Mouse (Mus musculus): Measurements from ENCODE around the gene Me1. TPM values are rescaled to one million over a fixed set of nuclear protein-coding genes. Genes with fewer than 3 reads are reported as not detected.

Me1 gene
- 46.5 TPM for polyA plus RNA-seq (2014; fragmentation: Illumina TruSeq; extraction: RNeasy Lipid Tissue Mini Kit (QIAGEN cat#74804); ENCODE audit: insufficient read depth, low read depth, low replicate concordance)

DNA sequence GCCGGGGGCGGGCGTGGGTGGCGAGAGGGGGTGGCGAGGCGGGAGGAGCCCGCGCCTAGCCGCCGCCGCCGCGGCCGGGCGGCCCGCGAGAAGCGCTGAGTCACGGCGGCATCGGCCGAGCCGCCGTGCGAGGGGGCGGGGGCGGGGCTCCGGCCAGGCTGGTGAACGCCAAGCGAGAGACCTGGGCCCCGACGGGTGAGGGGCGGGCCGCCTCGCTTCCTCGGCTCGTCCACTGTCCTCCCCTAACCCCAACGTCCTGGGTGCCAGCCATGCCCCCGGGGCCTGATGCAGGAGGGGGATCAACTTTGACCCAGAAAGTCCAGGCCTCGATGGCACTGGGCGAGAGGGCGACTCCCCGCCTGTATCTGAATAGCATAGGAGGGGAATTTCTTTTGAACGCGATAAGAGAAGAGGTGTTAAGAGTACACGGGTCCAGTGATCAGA is at the start of gene Me1:
Gene Me1, minus strand, starts transcription at position 136 of the 444 bp plus-strand sequence.

DNA sequence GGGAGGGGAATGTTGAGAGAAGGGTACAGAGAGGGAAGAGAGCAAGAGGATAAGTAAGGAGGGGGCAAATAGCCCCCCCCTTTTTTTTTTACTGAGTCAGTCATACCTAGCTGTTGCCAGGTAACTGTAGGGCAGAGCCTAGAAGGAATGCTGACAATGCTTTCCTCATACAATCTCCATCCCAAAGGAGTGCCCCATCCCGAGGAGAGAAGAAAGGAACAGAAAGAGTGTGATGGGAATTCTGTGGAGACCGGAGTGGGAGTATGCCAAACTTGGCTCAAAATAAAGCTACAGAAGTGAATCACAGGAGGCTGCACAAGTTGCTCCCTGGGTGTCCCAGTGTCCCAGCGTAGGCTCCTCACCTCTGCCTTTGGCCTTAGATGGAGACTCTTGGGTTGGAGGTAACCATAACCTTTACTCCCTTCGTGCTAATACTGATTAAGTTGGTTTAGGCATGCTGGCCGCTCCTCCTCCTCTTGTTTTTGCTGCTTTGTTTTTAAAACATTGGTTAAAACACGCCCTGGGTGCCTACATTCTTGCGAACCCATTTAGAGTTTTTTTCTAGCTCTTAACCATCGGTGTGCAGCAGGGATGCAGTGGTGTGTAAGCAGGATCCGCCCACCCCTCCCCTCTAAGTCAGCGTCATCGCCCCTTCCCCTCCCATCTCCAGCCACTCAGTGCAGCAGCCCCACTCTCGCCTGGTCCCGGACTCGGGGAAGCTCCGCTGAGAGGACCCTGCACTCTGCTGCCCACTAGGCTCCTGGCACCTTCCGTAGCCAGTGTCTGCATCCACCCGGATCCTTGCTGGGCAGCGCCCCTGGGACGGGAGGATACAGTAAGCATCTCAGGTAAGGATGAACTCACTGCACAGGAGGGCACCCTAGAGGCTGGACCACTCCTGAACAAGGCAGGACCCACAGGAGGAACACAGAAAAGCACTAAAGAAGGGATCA is 47.5 kb upstream of the Me1 start, which contains the start of gene Prss35:
Gene Prss35, plus strand, starts transcription at position 691 of the 953 bp plus-strand sequence.

DNA sequence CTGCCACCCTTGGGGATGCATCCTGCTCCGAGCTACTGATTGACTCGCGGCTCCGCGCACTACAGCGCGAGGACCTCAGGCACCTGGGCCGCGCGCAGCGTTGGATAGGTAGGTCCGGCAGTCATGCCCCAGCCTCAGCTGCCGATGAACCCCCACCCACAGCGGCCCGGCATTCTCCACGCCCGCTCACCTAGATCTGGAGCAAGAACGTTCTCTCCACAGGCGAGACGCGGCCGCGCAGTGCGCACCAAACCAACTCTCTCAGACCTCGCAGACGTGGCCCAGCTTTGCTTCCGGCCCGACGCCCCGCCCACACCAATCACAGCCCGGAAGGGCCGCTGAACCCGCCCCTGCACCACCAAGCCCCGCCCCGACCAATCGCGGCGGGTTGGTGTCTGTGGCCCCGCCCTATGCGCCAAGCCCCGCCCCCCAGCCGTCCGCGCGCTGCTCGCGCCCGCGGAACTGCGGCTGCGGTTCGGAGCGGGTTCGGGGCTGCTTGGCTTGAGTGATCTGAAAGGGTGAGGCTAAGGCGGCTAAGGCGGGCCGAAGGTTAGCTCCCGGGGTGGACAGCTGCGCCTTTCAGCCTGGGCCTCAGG is 124.1 kb downstream of the Me1 start, which contains the start of the genes Pgm3 and Rwdd2a:
Gene Pgm3, minus strand, starts transcription at position 303 of the 596 bp plus-strand sequence.
Gene Rwdd2a, plus strand, starts transcription at position 452 of the 596 bp plus-strand sequence.

Other genes starting within 250 kb of the Me1 start
- gene Ube2cbp, start 231.0 kb downstream of the Me1 start, polyA plus RNA-seq (2014; fragmentation: Illumina TruSeq; extraction: RNeasy Lipid Tissue Mini Kit (QIAGEN cat#74804); ENCODE audit: insufficient read depth, low read depth, low replicate concordance) = 1.0 TPM
- 9.8 TPM for gene Dop1a, start 228.8 kb downstream of the Me1 start, polyA plus RNA-seq (2014; fragmentation: Illumina TruSeq; extraction: RNeasy Lipid Tissue Mini Kit (QIAGEN cat#74804); ENCODE audit: insufficient read depth, low read depth, low replicate concordance)
- gene Pgm3, start 124.1 kb downstream of the Me1 start, polyA plus RNA-seq (2014; fragmentation: Illumina TruSeq; extraction: RNeasy Lipid Tissue Mini Kit (QIAGEN cat#74804); ENCODE audit: insufficient read depth, low read depth, low replicate concordance) = 8.1 TPM
- 2.8 TPM for gene Rwdd2a, start 124.0 kb downstream of the Me1 start, polyA plus RNA-seq (2014; fragmentation: Illumina TruSeq; extraction: RNeasy Lipid Tissue Mini Kit (QIAGEN cat#74804); ENCODE audit: insufficient read depth, low read depth, low replicate concordance)
- 0.40 TPM for gene Prss35, start 47.7 kb upstream of the Me1 start, polyA plus RNA-seq (2014; fragmentation: Illumina TruSeq; extraction: RNeasy Lipid Tissue Mini Kit (QIAGEN cat#74804); ENCODE audit: insufficient read depth, low read depth, low replicate concordance)
- gene Snap91, start 184.7 kb upstream of the Me1 start, polyA plus RNA-seq (2014; fragmentation: Illumina TruSeq; extraction: RNeasy Lipid Tissue Mini Kit (QIAGEN cat#74804); ENCODE audit: insufficient read depth, low read depth, low replicate concordance) = 0.33 TPM

Measured in lung, adult 10 weeks (tissue).